Mouse (Mus musculus): ENCODE measurements around the gene Slc22a1. TPM values are rescaled to one million over a fixed set of nuclear protein-coding genes. Genes with fewer than 3 reads are reported as not detected.

The Slc22a1 gene
- polyA plus RNA-seq, 1 experiment = not detected

GRCm38 (mm10) chr17:12712993-12713392 is 37.4 kb upstream of the Slc22a1 start:
- H3K79me2 ChIP-seq (ENCODE audit: control insufficient read depth, insufficient read depth) = no peaks in the 10 kb centered on the region
- H3K4me2 ChIP-seq (ENCODE audit: low read depth) = no peak overlapping the region
- TF ChIP-seq SRF (IDR thresholded peaks at IDR 0.05; ENCODE audit: control insufficient read depth, insufficient read length, low read depth) = no peak
- TF ChIP-seq MYOD1 (IDR thresholded peaks at IDR 0.05; ENCODE audit: control insufficient read depth in 1 of 3, insufficient read length in 2 of 3, low read depth in 2 of 3) = no peak
- TF ChIP-seq MAX (IDR thresholded peaks at IDR 0.05; ENCODE audit: low read depth) = no peak
- TF ChIP-seq POLR2AphosphoS2 (IDR thresholded peaks at IDR 0.05; ENCODE audit: insufficient read length, low read depth) = no peak
- TF ChIP-seq TCF12 (IDR thresholded peaks at IDR 0.05; ENCODE audit: insufficient read depth, poor library complexity, severe bottlenecking) = no peak
- no peak for TF ChIP-seq POLR2A (IDR thresholded peaks at IDR 0.05; ENCODE audit: insufficient read length, low read depth)
- TF ChIP-seq MYOG (IDR thresholded peaks at IDR 0.05; ENCODE audit: control insufficient read depth in 1 of 3, insufficient read depth in 1 of 3, insufficient read length in 2 of 3, low read depth in 2 of 3) = no peak
- TF ChIP-seq USF1 (IDR thresholded peaks at IDR 0.05; ENCODE audit: low read depth) = no peak
- no peak for TF ChIP-seq E2F4 (IDR thresholded peaks at IDR 0.05; ENCODE audit: insufficient read depth)
- TF ChIP-seq TCF3 (IDR thresholded peaks at IDR 0.05; ENCODE audit: insufficient read length, low read depth) = no peak
- TF ChIP-seq REST (IDR thresholded peaks at IDR 0.05; ENCODE audit: insufficient read depth, insufficient read length) = no peak
- no peak for TF ChIP-seq CEBPB (IDR thresholded peaks at IDR 0.05; ENCODE audit: insufficient read depth, poor library complexity, severe bottlenecking)
- no peaks in the 10 kb centered on the region for H3K36me3 ChIP-seq (ENCODE audit: control insufficient read depth, insufficient read depth)
- no peak overlapping the region for H3ac ChIP-seq (ENCODE audit: control insufficient read depth, insufficient read length)
- H3K4me3 ChIP-seq = no peak overlapping the region
- no peaks in the 10 kb centered on the region for H3K27me3 ChIP-seq (ENCODE audit: control insufficient read depth, insufficient read depth, insufficient read length)

DNA sequence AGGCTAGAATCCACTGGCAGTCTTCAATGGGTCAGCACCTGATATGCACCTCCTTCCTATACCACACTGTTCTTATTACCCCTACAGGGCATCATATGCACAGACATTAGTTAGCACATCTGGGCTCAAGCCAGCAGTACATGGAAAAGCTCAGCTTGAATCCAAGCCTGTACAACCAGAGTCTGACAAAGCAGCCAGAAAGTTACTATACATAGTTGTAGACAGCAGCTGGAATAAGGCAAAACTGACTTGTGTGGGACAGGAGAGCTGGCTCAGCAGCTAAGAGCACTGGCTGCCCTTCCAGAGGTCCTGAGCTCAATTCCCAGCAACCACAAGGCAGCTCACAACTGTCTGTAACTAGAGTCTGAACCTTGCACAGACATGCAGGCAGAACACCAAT is 36.6 kb upstream of the Slc22a1 start:
- Histone ChIP-seq H3K36me3 (ENCODE audit: control insufficient read depth, insufficient read depth) (no peaks in the 10 kb centered on the region), H3K27me3 (ENCODE audit: control insufficient read depth, insufficient read depth, insufficient read length) (no peaks in the 10 kb centered on the region), H3K4me2 (ENCODE audit: low read depth) (no peak overlapping the region), H3K4me3 (no peak overlapping the region), H3K79me2 (ENCODE audit: control insufficient read depth, insufficient read depth) (no peaks in the 10 kb centered on the region), H3ac (ENCODE audit: control insufficient read depth, insufficient read length) (no peak overlapping the region)
- TF ChIP-seq E2F4 (IDR thresholded peaks at IDR 0.05; ENCODE audit: insufficient read depth) = no peak
- no peak for TF ChIP-seq REST (IDR thresholded peaks at IDR 0.05; ENCODE audit: insufficient read depth, insufficient read length)
- TF ChIP-seq TCF3 (IDR thresholded peaks at IDR 0.05; ENCODE audit: insufficient read length, low read depth) = no peak
- no peak for TF ChIP-seq MAX (IDR thresholded peaks at IDR 0.05; ENCODE audit: low read depth)
- TF ChIP-seq MYOD1 (IDR thresholded peaks at IDR 0.05; ENCODE audit: control insufficient read depth in 1 of 3, insufficient read length in 2 of 3, low read depth in 2 of 3) = no peak
- no peak for TF ChIP-seq POLR2A (IDR thresholded peaks at IDR 0.05; ENCODE audit: insufficient read length, low read depth)
- TF ChIP-seq MYOG (IDR thresholded peaks at IDR 0.05; ENCODE audit: control insufficient read depth in 1 of 3, insufficient read depth in 1 of 3, insufficient read length in 2 of 3, low read depth in 2 of 3) = no peak
- no peak for TF ChIP-seq TCF12 (IDR thresholded peaks at IDR 0.05; ENCODE audit: insufficient read depth, poor library complexity, severe bottlenecking)
- no peak for TF ChIP-seq SRF (IDR thresholded peaks at IDR 0.05; ENCODE audit: control insufficient read depth, insufficient read length, low read depth)
- no peak for TF ChIP-seq USF1 (IDR thresholded peaks at IDR 0.05; ENCODE audit: low read depth)
- no peak for TF ChIP-seq CEBPB (IDR thresholded peaks at IDR 0.05; ENCODE audit: insufficient read depth, poor library complexity, severe bottlenecking)
- no peak for TF ChIP-seq POLR2AphosphoS2 (IDR thresholded peaks at IDR 0.05; ENCODE audit: insufficient read length, low read depth)

DNA sequence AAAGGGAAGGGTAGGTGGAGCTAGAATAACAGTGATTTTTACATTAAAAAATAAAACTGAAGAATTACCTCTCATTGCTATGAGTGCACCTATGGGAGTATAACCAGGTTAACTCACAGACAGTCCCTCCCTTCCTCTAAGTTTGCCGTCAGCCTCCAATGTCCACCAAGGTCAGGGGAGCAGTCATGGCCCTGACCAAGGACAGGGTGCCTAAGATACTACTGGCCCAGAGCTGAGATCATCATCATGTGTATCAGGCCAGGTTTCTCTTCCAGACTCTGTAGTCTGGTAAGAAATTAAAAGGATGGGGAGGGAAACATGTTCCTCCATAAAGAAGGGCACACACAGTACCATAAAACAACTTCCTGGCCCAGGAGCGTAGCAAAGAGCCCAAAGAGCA is 35.3 kb upstream of the Slc22a1 start:
- no peak overlapping the region for H3K4me2 ChIP-seq (ENCODE audit: low read depth)
- no peak overlapping the region for H3ac ChIP-seq (ENCODE audit: control insufficient read depth, insufficient read length)
- no peaks in the 10 kb centered on the region for H3K27me3 ChIP-seq (ENCODE audit: control insufficient read depth, insufficient read depth, insufficient read length)
- H3K36me3 ChIP-seq (ENCODE audit: control insufficient read depth, insufficient read depth) = no peaks in the 10 kb centered on the region
- H3K79me2 ChIP-seq (ENCODE audit: control insufficient read depth, insufficient read depth) = no peaks in the 10 kb centered on the region
- no peak overlapping the region for H3K4me3 ChIP-seq
- TF ChIP-seq MYOD1 (IDR thresholded peaks at IDR 0.05; ENCODE audit: control insufficient read depth in 1 of 3, insufficient read length in 2 of 3, low read depth in 2 of 3) = no peak
- TF ChIP-seq USF1 (IDR thresholded peaks at IDR 0.05; ENCODE audit: low read depth) = no peak
- TF ChIP-seq TCF12 (IDR thresholded peaks at IDR 0.05; ENCODE audit: insufficient read depth, poor library complexity, severe bottlenecking) = no peak
- TF ChIP-seq MYOG (IDR thresholded peaks at IDR 0.05; ENCODE audit: control insufficient read depth in 1 of 3, insufficient read depth in 1 of 3, insufficient read length in 2 of 3, low read depth in 2 of 3) = no peak
- TF ChIP-seq POLR2AphosphoS2 (IDR thresholded peaks at IDR 0.05; ENCODE audit: insufficient read length, low read depth) = no peak
- no peak for TF ChIP-seq TCF3 (IDR thresholded peaks at IDR 0.05; ENCODE audit: insufficient read length, low read depth)
- no peak for TF ChIP-seq SRF (IDR thresholded peaks at IDR 0.05; ENCODE audit: control insufficient read depth, insufficient read length, low read depth)
- TF ChIP-seq REST (IDR thresholded peaks at IDR 0.05; ENCODE audit: insufficient read depth, insufficient read length) = no peak
- no peak for TF ChIP-seq POLR2A (IDR thresholded peaks at IDR 0.05; ENCODE audit: insufficient read length, low read depth)
- no peak for TF ChIP-seq CEBPB (IDR thresholded peaks at IDR 0.05; ENCODE audit: insufficient read depth, poor library complexity, severe bottlenecking)
- TF ChIP-seq MAX (IDR thresholded peaks at IDR 0.05; ENCODE audit: low read depth) = no peak

- Histone ChIP-seq H3K27me3 (ENCODE audit: control insufficient read depth, insufficient read depth, insufficient read length) (no peaks in the 10 kb centered on the region), H3K79me2 (ENCODE audit: control insufficient read depth, insufficient read depth) (no peaks in the 10 kb centered on the region), H3ac (ENCODE audit: control insufficient read depth, insufficient read length) (no peak overlapping the region), H3K4me3 (no peak overlapping the region), H3K36me3 (ENCODE audit: control insufficient read depth, insufficient read depth) (no peaks in the 10 kb centered on the region), H3K4me2 (ENCODE audit: low read depth) (no peak overlapping the region)
- TF ChIP-seq MYOG (IDR thresholded peaks at IDR 0.05; ENCODE audit: control insufficient read depth in 1 of 3, insufficient read depth in 1 of 3, insufficient read length in 2 of 3, low read depth in 2 of 3) = peak in 2 of 3 experiments; percentile 1 to 29
- no peak for TF ChIP-seq TCF12 (IDR thresholded peaks at IDR 0.05; ENCODE audit: insufficient read depth, poor library complexity, severe bottlenecking)
- TF ChIP-seq USF1 (IDR thresholded peaks at IDR 0.05; ENCODE audit: low read depth) = peak; percentile 60
- TF ChIP-seq POLR2A (IDR thresholded peaks at IDR 0.05; ENCODE audit: insufficient read length, low read depth) = no peak
- TF ChIP-seq CEBPB (IDR thresholded peaks at IDR 0.05; ENCODE audit: insufficient read depth, poor library complexity, severe bottlenecking) = no peak
- no peak for TF ChIP-seq MYOD1 (IDR thresholded peaks at IDR 0.05; ENCODE audit: control insufficient read depth in 1 of 3, insufficient read length in 2 of 3, low read depth in 2 of 3)
- no peak for TF ChIP-seq TCF3 (IDR thresholded peaks at IDR 0.05; ENCODE audit: insufficient read length, low read depth)
- no peak for TF ChIP-seq SRF (IDR thresholded peaks at IDR 0.05; ENCODE audit: control insufficient read depth, insufficient read length, low read depth)
These were observed 34.6 kb upstream of the Slc22a1 start for GRCm38 (mm10) chr17:12710050-12710780.
